16 mouse cellular contexts compared by ENCODE assay signal in genomic region chr15:84395341-84396067, GRCm38 (mm10). TPM values are rescaled to one million over a fixed set of nuclear protein-coding genes. Genes with fewer than 3 reads are reported as not detected.
DNase-seq lines count a peak whose midpoint lies in the region; ATAC-seq and TF ChIP-seq lines count a peak whose summit lies in the region.
"Had no signal": no experiment of that assay in that cellular context is flagged by ENCODE, and none has a peak within 500 bp of the region (broad histone marks: within the 10 kb centered on the region; RNA-seq: fewer than 3 reads in every experiment).

No protein-coding gene starts in this region.

- peaks cover 21% of the 10 kb centered on the region; the same call in 1 of the 2 replicates for H3K4me1 ChIP-seq in hindbrain, embryonic 14.5 days (replicated peaks; ENCODE audit: control insufficient read depth, insufficient read depth, low read length)
- H3K4me1 ChIP-seq in hindbrain, embryonic 16.5 days (ENCODE audit: control insufficient read depth, insufficient read depth, low read depth, low read length), result peaks cover 8% of the 10 kb centered on the region
- peaks cover 4% of the 10 kb centered on the region; the same call in 1 of the 2 replicates for H3K4me1 ChIP-seq in intestine, embryonic 16.5 days (ENCODE audit: control insufficient read depth, insufficient read depth, low read length)
- H3K4me1 ChIP-seq in kidney, postnatal 0 days (replicated peaks; ENCODE audit: insufficient read depth, low read length), result peaks cover 18% of the 10 kb centered on the region; the same call in 1 of the 2 replicates
- H3K4me1 ChIP-seq in midbrain, postnatal 0 days (ENCODE audit: insufficient read depth, low read length), result peaks cover 6% of the 10 kb centered on the region
- H3K4me1 ChIP-seq in liver, embryonic 11.5 days (replicated peaks; ENCODE audit: control insufficient read depth, insufficient read depth, low read length), result no peaks in the 10 kb centered on the region
- H3K4me1 ChIP-seq: heart, embryonic 15.5 days had no signal

- H3K27ac ChIP-seq in hindbrain, embryonic 14.5 days, result 0 out of 2 replicates have a peak overlapping the region, but pooled peaks have one; percentile 18
- H3K27ac ChIP-seq in hindbrain, embryonic 16.5 days (ENCODE audit: low read depth, low read length), result no peak overlapping the region
- H3K27ac ChIP-seq in intestine, embryonic 16.5 days (ENCODE audit: low read length), result no peak overlapping the region
- peak overlapping the region; percentile 80 for H3K27ac ChIP-seq in kidney, postnatal 0 days
- H3K27ac ChIP-seq in midbrain, postnatal 0 days (ENCODE audit: low read depth, low read length), result no peak overlapping the region
- no peak overlapping the region for H3K27ac ChIP-seq in liver, embryonic 11.5 days (ENCODE audit: low read depth, low read length)
- H3K27ac ChIP-seq: heart, embryonic 15.5 days; limb, embryonic 12.5 days had no signal

- WGBS in hindbrain, embryonic 14.5 days, result 66% methylated on average over 14 of the region's 14 CpGs
- WGBS in hindbrain, embryonic 16.5 days, result 67% methylated on average over 14 of the region's 14 CpGs
- 52% methylated on average over 14 of the region's 14 CpGs for WGBS in intestine, embryonic 16.5 days
- 30% methylated on average over 14 of the region's 14 CpGs for WGBS in kidney, postnatal 0 days
- 53% methylated on average over 14 of the region's 14 CpGs for whole genome bisulfite sequencing in midbrain, postnatal 0 days
- 70% methylated on average over 14 of the region's 14 CpGs for WGBS in liver, embryonic 11.5 days

- TF ChIP-seq CTCF in kidney, postnatal 0 days (IDR thresholded peaks at IDR 0.05; ENCODE audit: low read depth), result no peak
- TF ChIP-seq CTCF in midbrain, postnatal 0 days (IDR thresholded peaks at IDR 0.05), result no peak

- no peaks in the 10 kb centered on the region for H3K27me3 ChIP-seq in hindbrain, embryonic 14.5 days (ENCODE audit: control insufficient read depth, insufficient read depth, low read length)
- no peaks in the 10 kb centered on the region for H3K27me3 ChIP-seq in hindbrain, embryonic 16.5 days (replicated peaks; ENCODE audit: control insufficient read depth, insufficient read depth, low read length)
- no peaks in the 10 kb centered on the region for H3K27me3 ChIP-seq in intestine, embryonic 16.5 days (replicated peaks; ENCODE audit: control insufficient read depth, insufficient read depth, low read length)
- no peaks in the 10 kb centered on the region for H3K27me3 ChIP-seq in kidney, postnatal 0 days (ENCODE audit: insufficient read depth, low read length)
- H3K27me3 ChIP-seq in midbrain, postnatal 0 days (ENCODE audit: insufficient read depth, low read length), result no peaks in the 10 kb centered on the region
- H3K27me3 ChIP-seq in liver, embryonic 11.5 days (replicated peaks; ENCODE audit: control insufficient read depth, insufficient read depth, low read length), result 0 out of 2 replicates have a peak, but pooled peaks cover 2% of the 10 kb centered on the region
- H3K27me3 ChIP-seq: heart, embryonic 15.5 days had no signal

- no peak overlapping the region for H3K9ac ChIP-seq in hindbrain, embryonic 14.5 days
- H3K9ac ChIP-seq in hindbrain, embryonic 16.5 days (ENCODE audit: low read depth, low read length), result no peak overlapping the region
- no peak overlapping the region for H3K9ac ChIP-seq in intestine, embryonic 16.5 days (ENCODE audit: low read depth, low read length)
- H3K9ac ChIP-seq in kidney, postnatal 0 days (ENCODE audit: low read depth, low read length), result no peak overlapping the region
- no peak overlapping the region for H3K9ac ChIP-seq in midbrain, postnatal 0 days (replicated peaks; ENCODE audit: low read length, poor library complexity, severe bottlenecking)
- no peak overlapping the region for H3K9ac ChIP-seq in liver, embryonic 11.5 days (ENCODE audit: low read depth, low read length)
- H3K9ac ChIP-seq: heart, embryonic 15.5 days; limb, embryonic 12.5 days; lung, embryonic 14.5 days had no signal

- DNase-seq in hindbrain, embryonic 14.5 days (ENCODE audit: low spot score), result no peak
- peak; percentile 59 for DNase-seq in kidney, postnatal 0 days (ENCODE audit: low spot score)
- no peak for DNase-seq in midbrain, postnatal 0 days (ENCODE audit: low spot score)
- no peak for DNase-seq in liver, embryonic 11.5 days (ENCODE audit: low spot score)
- no peak for DNase-seq in spleen, postnatal 4 days (ENCODE audit: low spot score in 2 of 2)
- no peak for DNase-seq in Muller cell, postnatal 12 days (ENCODE audit: inconsistent ontology term)
- DNase-seq: adrenal gland, adult 8-10 months; cerebellum, adult 9-11 months; lung, embryonic 14.5 days; thymus, postnatal 36 days had no signal

- H3K4me2 ChIP-seq in hindbrain, embryonic 14.5 days (replicated peaks), result no peak overlapping the region
- H3K4me2 ChIP-seq in hindbrain, embryonic 16.5 days (ENCODE audit: low read length), result no peak overlapping the region
- no peak overlapping the region for H3K4me2 ChIP-seq in intestine, embryonic 16.5 days (ENCODE audit: low read depth, low read length)
- H3K4me2 ChIP-seq in kidney, postnatal 0 days (ENCODE audit: low read length), result no peak overlapping the region
- no peak overlapping the region for H3K4me2 ChIP-seq in midbrain, postnatal 0 days (ENCODE audit: low read depth, low read length, poor library complexity, severe bottlenecking)
- H3K4me2 ChIP-seq in liver, embryonic 11.5 days, result no peak overlapping the region
- H3K4me2 ChIP-seq: heart, embryonic 15.5 days; limb, embryonic 12.5 days; lung, embryonic 14.5 days had no signal

- no peak overlapping the region for H3K4me3 ChIP-seq in hindbrain, embryonic 14.5 days (replicated peaks; ENCODE audit: low read length)
- no peak overlapping the region for H3K4me3 ChIP-seq in hindbrain, embryonic 16.5 days (ENCODE audit: low read length)
- H3K4me3 ChIP-seq in intestine, embryonic 16.5 days (ENCODE audit: low read length), result no peak overlapping the region
- H3K4me3 ChIP-seq in kidney, postnatal 0 days (replicated peaks; ENCODE audit: low read depth, low read length), result no peak overlapping the region
- no peak overlapping the region for H3K4me3 ChIP-seq in midbrain, postnatal 0 days (ENCODE audit: low read depth, low read length)
- no peak overlapping the region for H3K4me3 ChIP-seq in liver, embryonic 11.5 days (ENCODE audit: low read depth, low read length)
- H3K4me3 ChIP-seq: heart, embryonic 15.5 days; limb, embryonic 12.5 days had no signal

- H3K9me3 ChIP-seq in hindbrain, embryonic 14.5 days (ENCODE audit: control insufficient read depth, low read length), result peaks cover 7% of the 10 kb centered on the region; the same call in 1 of the 2 replicates
- H3K9me3 ChIP-seq in hindbrain, embryonic 16.5 days (ENCODE audit: control insufficient read depth, low read length), result peaks cover 4% of the 10 kb centered on the region; the same call in 1 of the 2 replicates
- H3K9me3 ChIP-seq in intestine, embryonic 16.5 days (ENCODE audit: control insufficient read depth, low read length), result no peaks in the 10 kb centered on the region
- no peaks in the 10 kb centered on the region for H3K9me3 ChIP-seq in kidney, postnatal 0 days (replicated peaks; ENCODE audit: low read length)
- H3K9me3 ChIP-seq in midbrain, postnatal 0 days (ENCODE audit: low read length), result no peaks in the 10 kb centered on the region
- H3K9me3 ChIP-seq in liver, embryonic 11.5 days (ENCODE audit: control insufficient read depth, low read length), result no peaks in the 10 kb centered on the region
- H3K9me3 ChIP-seq: heart, embryonic 15.5 days had no signal

- H3K36me3 ChIP-seq in hindbrain, embryonic 14.5 days (replicated peaks; ENCODE audit: control insufficient read depth, insufficient read depth), result no peaks in the 10 kb centered on the region
- H3K36me3 ChIP-seq in hindbrain, embryonic 16.5 days (ENCODE audit: control insufficient read depth, insufficient read depth, low read length), result no peaks in the 10 kb centered on the region
- H3K36me3 ChIP-seq in intestine, embryonic 16.5 days (ENCODE audit: control insufficient read depth, insufficient read depth, low read length), result no peaks in the 10 kb centered on the region
- no peaks in the 10 kb centered on the region for H3K36me3 ChIP-seq in kidney, postnatal 0 days (ENCODE audit: insufficient read depth, low read length)
- H3K36me3 ChIP-seq in midbrain, postnatal 0 days (ENCODE audit: insufficient read depth, low read length), result 0 out of 2 replicates have a peak, but pooled peaks cover 2% of the 10 kb centered on the region
- no peaks in the 10 kb centered on the region for H3K36me3 ChIP-seq in liver, embryonic 11.5 days (ENCODE audit: control insufficient read depth, insufficient read depth, low read length)
- H3K36me3 ChIP-seq: heart, embryonic 15.5 days; limb, embryonic 12.5 days had no signal

- no peak for ATAC-seq in hindbrain, embryonic 14.5 days (ENCODE audit: low FRiP score)
- ATAC-seq in hindbrain, embryonic 16.5 days, result no peak
- ATAC-seq in intestine, embryonic 16.5 days, result peak; percentile 76
- 0 out of 2 replicates have a peak, but pooled peaks have one; percentile 53 for ATAC-seq in kidney, postnatal 0 days (replicated peaks; ENCODE audit: low FRiP score, low read depth)
- 0 out of 2 replicates have a peak, but pooled peaks have one; percentile 18 for ATAC-seq in midbrain, postnatal 0 days (ENCODE audit: low FRiP score)
- ATAC-seq in liver, embryonic 11.5 days (replicated peaks; ENCODE audit: low FRiP score), result no peak

RNA-seq across cellular contexts. Expression of gene Shisal1, which starts 51.4 kb away (rescaled TPM):
- 13.1 and 15.4 TPM in 2 replicates for polyA plus RNA-seq in hindbrain, embryonic 14.5 days (2014; fragmentation: Nextera tagmentation; extraction: Ambion mirVana)
- polyA plus RNA-seq in hindbrain, embryonic 16.5 days (2015; fragmentation: Nextera tagmentation; extraction: Ambion mirVana), result 8.6 and 12.3 TPM in 2 replicates
- polyA plus RNA-seq in intestine, embryonic 16.5 days (2015; fragmentation: Nextera tagmentation; extraction: Ambion mirVana), result 0.77 and 0.93 TPM in 2 replicates
- polyA plus RNA-seq in kidney, postnatal 0 days (2015; fragmentation: Nextera tagmentation; extraction: Ambion mirVana), result 1.8 and 2.1 TPM in 2 replicates
- total RNA-seq in midbrain, postnatal 0 days (2014; rRNA removed), result 50.0 and 73.5 TPM in 2 replicates
- 18.1 and 20.4 TPM in 2 replicates for polyA plus RNA-seq in midbrain, postnatal 0 days (2015; fragmentation: Nextera tagmentation; extraction: Ambion mirVana)
- 0.25 and 0.51 TPM in 2 replicates for polyA plus RNA-seq in liver, embryonic 11.5 days (2014; fragmentation: Nextera tagmentation; extraction: Ambion mirVana)
- total RNA-seq: granulocyte monocyte progenitor cell, adult 5-6 weeks; megakaryocyte, adult 5-6 weeks had no signal

Comparison
In these comparisons a context has a peak if more than half of its experiments do, and no peak if none do; other contexts are left out.
1. H3K27ac ChIP-seq: peak in hindbrain, embryonic 14.5 days (single experiment) and kidney, postnatal 0 days (single experiment); none in hindbrain, embryonic 16.5 days (single experiment), intestine, embryonic 16.5 days (single experiment), midbrain, postnatal 0 days (single experiment) and liver, embryonic 11.5 days (single experiment).
2. ATAC-seq: peak in intestine, embryonic 16.5 days (single experiment), kidney, postnatal 0 days (single experiment) and midbrain, postnatal 0 days (single experiment); none in hindbrain, embryonic 14.5 days (single experiment), hindbrain, embryonic 16.5 days (single experiment) and liver, embryonic 11.5 days (single experiment).